Mouse (Mus musculus): Measurements from ENCODE around the gene Eif2ak1. TPM values are rescaled to one million over a fixed set of nuclear protein-coding genes. Genes with fewer than 3 reads are reported as not detected.

Gene Eif2ak1
- total RNA-seq, 1 experiment from 2014 or later: 46.3 TPM

GRCm38 (mm10) chr5:143892255-143892886, 74.8 kb downstream of the Eif2ak1 start:
- ATAC-seq (ENCODE audit: extremely low read depth, insufficient number of reproducible peaks, low FRiP score, poor library complexity, severe bottlenecking): no peak

- ATAC-seq (ENCODE audit: extremely low read depth, insufficient number of reproducible peaks, low FRiP score, poor library complexity, severe bottlenecking): no peak
These were observed 75.8 kb downstream of the Eif2ak1 start for GRCm38 (mm10) chr5:143893396-143893795.

- ATAC-seq (ENCODE audit: extremely low read depth, insufficient number of reproducible peaks, low FRiP score, poor library complexity, severe bottlenecking): no peak
These were observed 80.2 kb downstream of the Eif2ak1 start, which contains the start of gene Ankrd61 for GRCm38 (mm10) chr5:143897635-143898330. Gene Ankrd61, minus strand, starts transcription at chr5:143897685.

GRCm38 (mm10) chr5:143902111-143902510, 84.5 kb downstream of the Eif2ak1 start:
- no peak for ATAC-seq (ENCODE audit: extremely low read depth, insufficient number of reproducible peaks, low FRiP score, poor library complexity, severe bottlenecking)

GRCm38 (mm10) chr5:143903813-143904212, 86.2 kb downstream of the Eif2ak1 start:
- no peak for ATAC-seq (ENCODE audit: extremely low read depth, insufficient number of reproducible peaks, low FRiP score, poor library complexity, severe bottlenecking)

GRCm38 (mm10) chr5:143906429-143906828, 88.8 kb downstream of the Eif2ak1 start:
- no peak for ATAC-seq (ENCODE audit: extremely low read depth, insufficient number of reproducible peaks, low FRiP score, poor library complexity, severe bottlenecking)

- ATAC-seq (ENCODE audit: extremely low read depth, insufficient number of reproducible peaks, low FRiP score, poor library complexity, severe bottlenecking): no peak
These were observed 91.3 kb downstream of the Eif2ak1 start for GRCm38 (mm10) chr5:143908926-143909325.

- ATAC-seq (ENCODE audit: extremely low read depth, insufficient number of reproducible peaks, low FRiP score, poor library complexity, severe bottlenecking): peak; percentile 99
These were observed 92.1 kb downstream of the Eif2ak1 start, which contains the start of the genes Aimp2 and Pms2 for GRCm38 (mm10) chr5:143909417-143910400. Gene Aimp2, minus strand, starts transcription at chr5:143909847. Gene Pms2, plus strand, starts transcription at chr5:143909964.

GRCm38 (mm10) chr5:143916221-143916620, 98.6 kb downstream of the Eif2ak1 start:
- ATAC-seq (ENCODE audit: extremely low read depth, insufficient number of reproducible peaks, low FRiP score, poor library complexity, severe bottlenecking): no peak

- peak; percentile 48; the same call in 1 of the 2 replicates for ATAC-seq (ENCODE audit: extremely low read depth, insufficient number of reproducible peaks, low FRiP score, poor library complexity, severe bottlenecking)
These were observed 99.8 kb downstream of the Eif2ak1 start for GRCm38 (mm10) chr5:143917418-143917817.

GRCm38 (mm10) chr5:143918120-143918519, 100.5 kb downstream of the Eif2ak1 start:
- no peak for ATAC-seq (ENCODE audit: extremely low read depth, insufficient number of reproducible peaks, low FRiP score, poor library complexity, severe bottlenecking)

- no peak for ATAC-seq (ENCODE audit: extremely low read depth, insufficient number of reproducible peaks, low FRiP score, poor library complexity, severe bottlenecking)
These were observed 107.3 kb downstream of the Eif2ak1 start for GRCm38 (mm10) chr5:143924781-143925452.

- ATAC-seq (ENCODE audit: extremely low read depth, insufficient number of reproducible peaks, low FRiP score, poor library complexity, severe bottlenecking): no peak
These were observed 110.3 kb downstream of the Eif2ak1 start, which contains the start of gene Gm42421 for GRCm38 (mm10) chr5:143927875-143928274. Gene Gm42421, plus strand, starts transcription at chr5:143928175.

- no peak for ATAC-seq (ENCODE audit: extremely low read depth, insufficient number of reproducible peaks, low FRiP score, poor library complexity, severe bottlenecking)
These were observed 111.7 kb downstream of the Eif2ak1 start for GRCm38 (mm10) chr5:143929291-143929690.

GRCm38 (mm10) chr5:143930656-143931055, 113.1 kb downstream of the Eif2ak1 start:
- no peak for ATAC-seq (ENCODE audit: extremely low read depth, insufficient number of reproducible peaks, low FRiP score, poor library complexity, severe bottlenecking)

- ATAC-seq (ENCODE audit: extremely low read depth, insufficient number of reproducible peaks, low FRiP score, poor library complexity, severe bottlenecking): no peak
These were observed 114.4 kb downstream of the Eif2ak1 start for GRCm38 (mm10) chr5:143931863-143932580.

- no peak for ATAC-seq (ENCODE audit: extremely low read depth, insufficient number of reproducible peaks, low FRiP score, poor library complexity, severe bottlenecking)
These were observed 115.2 kb downstream of the Eif2ak1 start, which contains the start of gene Rsph10b for GRCm38 (mm10) chr5:143932831-143933230. Gene Rsph10b, plus strand, starts transcription at chr5:143933035.

- no peak for ATAC-seq (ENCODE audit: extremely low read depth, insufficient number of reproducible peaks, low FRiP score, poor library complexity, severe bottlenecking)
These were observed 115.8 kb downstream of the Eif2ak1 start for GRCm38 (mm10) chr5:143933414-143933813.
